Mouse (Mus musculus) mouse embryonic stem cell (cell line): ENCODE data around the gene Mcub.

Source experiments
- in situ Hi-C, 2 experiments: fragments of 300-500 bp; cut with MboI; formaldehyde crosslinking; loops; 1 replicate in 1 of 2; 3 replicates in 1 of 2; pipeline ENCODE4 v1.14.3; 2019 to 2020; ENCODE audit warnings: low sequenced_read_pairs in 2 of 2, low pct_unique_long_range_greater_than_20kb in 1 of 2, mixed read lengths in 1 of 2; ENCODE audit not compliant: unreplicated experiment in 1 of 2

Mcub gene

GRCm38 (mm10) chr3:129969432-129970395 is at the start of gene Mcub:
TSS of gene Mcub (minus strand) at chr3:129970206.
- in situ Hi-C loops = no loop called here

DNA sequence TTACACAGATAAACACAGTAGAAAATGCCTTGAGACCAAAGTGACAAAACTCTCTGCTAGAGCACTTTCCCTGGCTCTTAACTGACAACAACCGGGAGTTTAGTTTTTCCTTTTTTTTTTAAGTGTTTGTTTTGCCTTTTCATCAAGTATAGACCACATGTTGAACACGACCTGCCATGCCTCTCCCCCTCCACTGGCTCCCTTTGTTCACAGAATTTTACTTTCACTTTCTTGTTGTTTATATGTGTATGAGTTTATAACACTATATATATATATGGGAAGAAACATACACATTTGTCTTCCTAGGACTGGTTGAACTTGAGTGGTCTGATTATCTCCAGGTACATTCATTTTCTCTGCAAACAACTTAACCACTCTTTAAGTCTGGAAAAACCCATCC is 42.9 kb upstream of the Mcub start:
- in situ Hi-C loops = no loop called here

GRCm38 (mm10) chr3:130011236-130011635 is 41.2 kb upstream of the Mcub start:
- in situ Hi-C loops = no loop called here

DNA sequence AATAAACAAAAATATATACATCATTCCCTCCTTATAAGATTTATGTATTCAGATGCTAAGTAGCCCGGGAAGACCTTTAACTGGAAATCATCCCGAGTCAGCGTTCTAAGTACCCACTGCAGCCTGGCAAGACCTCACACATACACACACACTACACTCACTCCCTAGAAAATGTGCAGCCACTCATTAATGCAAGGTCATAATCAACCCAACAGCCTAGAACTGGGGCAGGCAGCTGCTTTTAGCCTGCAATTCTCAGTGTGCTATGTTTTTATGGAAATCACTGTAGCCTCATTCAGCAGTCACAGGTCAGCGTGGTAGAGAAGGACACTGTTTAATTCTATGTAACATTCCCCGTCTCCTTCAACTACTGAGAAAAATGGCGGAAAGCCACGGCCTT is 36.1 kb upstream of the Mcub start:
- in situ Hi-C loops = no loop called here

DNA sequence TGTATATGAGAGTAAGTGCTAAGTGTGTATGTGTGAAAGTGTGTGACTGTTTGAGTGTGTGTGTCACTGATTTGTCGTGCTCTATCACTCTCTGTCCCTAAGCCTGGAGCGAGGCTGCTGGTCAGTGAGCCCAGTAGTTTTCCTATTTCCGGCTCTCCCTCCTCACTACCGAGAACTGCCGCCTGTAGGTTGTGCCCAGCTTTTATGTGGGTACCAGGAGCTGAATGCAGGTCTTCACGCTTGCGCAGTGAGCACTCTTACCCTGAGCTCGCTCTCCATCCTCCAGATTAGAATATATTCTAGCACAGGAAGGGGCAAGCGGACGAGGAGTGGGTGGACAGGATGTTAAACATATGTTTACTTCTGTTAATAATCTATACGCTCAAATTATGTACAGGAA is 30.9 kb upstream of the Mcub start:
- in situ Hi-C loops = no loop called here

GRCm38 (mm10) chr3:129998526-129998925 is 28.5 kb upstream of the Mcub start:
- in situ Hi-C loops = no loop called here

DNA sequence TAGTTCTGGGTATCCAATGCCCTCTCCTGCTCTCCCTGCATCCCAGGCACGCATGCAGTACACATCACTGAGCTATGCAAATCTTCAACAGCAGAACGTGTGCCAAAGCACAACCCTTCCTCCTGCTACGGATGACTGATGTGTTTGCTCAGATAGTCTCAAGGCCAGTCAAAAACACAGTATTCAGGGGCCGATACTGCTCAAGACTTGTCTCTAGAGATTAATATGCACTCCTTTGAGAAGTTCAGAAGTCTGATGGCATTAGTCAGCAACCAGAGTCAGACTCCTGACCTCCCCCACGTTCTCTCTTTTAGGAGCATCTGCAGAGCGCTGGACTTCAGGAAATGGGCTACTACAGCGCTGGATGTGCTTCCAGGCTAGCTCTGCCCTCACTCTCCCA is 28.0 kb upstream of the Mcub start:
- in situ Hi-C loops = no loop called here

DNA sequence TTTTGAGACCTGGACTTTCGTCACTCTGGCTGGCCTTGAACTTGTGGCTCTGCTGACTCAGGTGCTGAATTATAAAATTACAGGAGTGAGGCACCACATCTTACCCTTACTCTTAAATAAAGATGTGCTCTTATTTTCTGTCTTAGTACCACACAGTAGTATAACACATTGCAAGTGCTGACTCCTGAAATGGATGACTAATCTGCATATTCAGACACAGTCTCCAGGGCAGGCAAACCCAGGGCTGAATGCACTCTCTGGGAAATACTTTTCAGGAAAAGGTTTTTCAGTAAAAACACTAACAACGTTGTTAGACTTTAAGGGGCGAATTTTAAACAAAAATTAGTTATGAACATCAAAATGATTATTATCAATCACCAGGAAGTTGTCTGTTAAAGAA is 27.3 kb upstream of the Mcub start:
- in situ Hi-C loops = no loop called here

DNA sequence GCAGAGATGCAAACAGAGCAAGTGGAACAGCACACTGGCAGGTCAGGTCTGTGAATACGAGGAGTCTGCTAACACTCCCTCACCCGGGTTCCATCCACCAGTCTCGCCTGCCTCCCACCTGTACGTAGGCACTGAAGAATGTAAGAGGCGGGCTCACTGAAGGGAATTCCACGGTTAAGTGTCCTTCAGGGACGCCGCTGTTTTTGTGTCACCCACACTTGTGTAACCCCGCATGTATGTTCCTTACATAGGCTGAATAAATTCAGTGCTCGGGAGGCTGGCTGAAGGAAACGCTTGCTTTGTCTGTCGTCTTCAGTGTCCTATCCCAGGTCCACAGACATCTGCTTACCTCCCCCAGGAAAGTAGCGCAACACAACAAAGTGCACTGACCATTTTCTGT is 17.3 kb upstream of the Mcub start:
- in situ Hi-C loops = no loop called here

DNA sequence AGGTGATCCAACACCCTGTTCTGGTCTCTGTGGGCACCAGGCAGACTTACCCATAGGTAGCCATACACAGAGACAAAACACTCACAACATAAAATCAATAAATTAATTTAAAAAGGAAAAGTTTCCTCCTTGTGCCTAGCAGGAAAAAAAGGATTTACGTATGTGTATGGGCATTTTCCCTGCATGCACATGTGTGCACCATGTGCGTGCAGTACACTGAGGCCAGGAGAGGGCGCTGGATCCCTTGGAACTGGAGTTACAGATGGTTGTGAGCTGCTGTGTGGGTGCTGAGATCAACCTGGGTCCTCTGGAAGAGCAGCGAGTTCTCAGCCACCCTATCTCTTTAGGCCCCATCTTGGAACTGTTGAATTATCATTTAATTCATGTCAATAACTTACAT is 15.3 kb upstream of the Mcub start:
- in situ Hi-C loops = no loop called here

DNA sequence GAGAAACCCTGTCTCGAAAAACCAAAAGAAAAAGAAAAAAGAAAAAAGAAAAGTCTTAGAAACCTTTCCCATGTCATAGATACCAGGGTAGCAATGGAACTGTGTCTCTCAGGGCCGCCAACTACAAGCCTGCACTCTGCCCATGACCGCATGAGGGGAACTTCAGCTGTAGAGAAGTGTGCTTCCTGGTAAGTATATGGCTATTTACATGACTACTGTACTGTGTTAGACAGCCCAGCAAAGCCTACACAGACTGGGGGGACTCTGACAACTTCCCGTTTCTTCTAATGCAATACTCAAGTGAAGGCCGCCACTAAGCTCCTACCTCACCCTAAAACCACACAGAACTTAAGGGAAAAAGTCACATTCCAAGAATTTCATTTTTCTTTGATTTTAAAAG is 14.8 kb upstream of the Mcub start:
- in situ Hi-C loops = no loop called here

- in situ Hi-C loops = no loop called here
Observed at GRCm38 (mm10) chr3:129982271-129982670, 12.3 kb upstream of the Mcub start.

- in situ Hi-C loops = no loop called here
Observed at GRCm38 (mm10) chr3:129981756-129982155, 11.8 kb upstream of the Mcub start.

DNA sequence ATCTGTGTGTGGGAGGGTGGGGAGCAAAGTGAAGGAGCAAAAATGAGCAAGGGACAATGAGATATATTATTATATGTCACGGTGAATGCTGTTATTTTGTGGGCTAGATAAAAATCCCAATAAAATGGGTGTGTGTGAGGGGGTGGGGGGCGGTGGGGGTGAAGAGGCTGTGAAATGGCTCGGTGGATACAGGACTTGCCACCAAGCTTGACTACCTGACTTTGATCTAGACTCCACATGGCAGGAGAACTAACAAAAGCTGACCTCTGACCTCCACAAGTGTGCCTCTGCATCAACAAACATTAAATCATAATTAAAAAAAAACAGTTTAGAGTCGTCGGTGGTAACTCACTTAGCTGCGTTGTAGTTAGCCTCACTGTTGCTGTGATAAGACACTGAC is 9.5 kb upstream of the Mcub start:
- in situ Hi-C loops = no loop called here

GRCm38 (mm10) chr3:129978716-129979115 is 8.7 kb upstream of the Mcub start:
- in situ Hi-C loops = no loop called here

- in situ Hi-C loops = no loop called here
Observed at GRCm38 (mm10) chr3:129976317-129976716, 6.3 kb upstream of the Mcub start.

- in situ Hi-C loops = no loop called here
Observed at GRCm38 (mm10) chr3:129970529-129971515, 816 bp upstream of the Mcub start.

DNA sequence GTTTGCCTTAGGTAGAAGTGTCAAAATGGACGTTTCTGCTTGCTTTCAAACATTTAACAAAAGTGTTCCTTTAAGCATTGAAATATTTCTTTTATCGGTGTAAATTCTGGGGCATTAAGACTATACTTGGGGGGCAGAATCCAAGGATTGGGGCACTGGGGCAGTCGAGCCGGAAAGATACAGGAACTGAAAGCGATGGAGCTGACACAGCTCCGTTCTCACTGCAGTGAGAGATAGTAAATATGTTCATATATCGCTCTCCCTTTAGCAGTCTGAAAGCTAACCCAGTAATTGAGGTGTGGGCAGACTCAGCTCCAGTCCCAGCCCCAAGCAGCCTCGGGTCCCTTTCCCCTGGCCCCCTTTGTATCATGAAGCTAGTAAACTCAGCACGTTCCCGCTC is 975 bp downstream of the Mcub start:
- in situ Hi-C loops = no loop called here

DNA sequence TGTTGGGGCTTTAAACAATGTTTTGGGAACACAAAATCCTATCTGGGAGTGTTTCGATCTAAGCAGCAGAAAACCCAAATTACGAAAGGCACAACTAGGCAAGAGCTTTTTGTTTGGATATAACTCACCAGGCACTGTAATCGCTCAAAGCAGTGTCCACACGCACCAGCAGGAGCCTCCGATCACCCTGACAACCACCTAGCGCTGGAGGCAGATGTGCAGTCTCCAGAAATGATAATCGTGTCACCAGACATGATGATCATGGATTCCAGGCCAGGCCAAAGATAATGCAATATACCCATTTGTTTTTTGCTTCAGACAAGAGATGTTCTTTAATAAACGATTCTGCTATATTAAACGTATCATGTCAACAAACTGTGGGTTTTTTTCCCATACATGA is 2.1 kb downstream of the Mcub start:
- in situ Hi-C loops = no loop called here
